Mouse (Mus musculus) cerebellum, adult 2 months (tissue): Measurements from ENCODE around the gene Igfbp5.

Source experiments
- CTCF ChIP-seq: fragments of 200-500 bp; IDR thresholded peaks from 2 replicates; pipeline ENCODE4 v1.5.1; 2011; ENCODE audit warnings: low read depth, mild to moderate bottlenecking, control low read depth, low read length, moderate library complexity, borderline replicate concordance; ENCODE audit not compliant: insufficient read depth
- POLR2A ChIP-seq: fragments of 200-500 bp; IDR thresholded peaks from 2 replicates; pipeline ENCODE4 v1.6.1; 2011; ENCODE audit warnings: low read length, control low read depth, borderline replicate concordance; ENCODE audit not compliant: insufficient read depth

DNA sequence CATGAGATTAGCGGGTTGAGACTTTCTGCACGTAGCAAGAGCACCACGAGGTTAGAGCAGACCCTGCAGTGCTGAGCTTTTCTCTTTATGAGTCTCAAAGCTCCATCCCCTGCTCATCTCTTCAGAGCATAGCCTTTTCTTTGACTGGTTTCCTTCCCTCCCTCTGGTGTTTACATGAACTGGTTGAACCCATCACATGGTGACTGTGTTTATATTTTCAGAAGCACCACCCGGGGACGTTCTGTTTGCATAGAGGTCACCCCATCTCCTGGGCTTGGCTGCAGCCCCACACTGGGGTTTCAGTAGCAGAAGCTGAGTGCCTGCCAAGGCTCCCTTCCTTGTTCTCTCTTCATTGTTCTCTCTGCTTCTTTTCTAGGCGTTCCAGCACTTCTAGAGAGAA lies 40.1 kb upstream of the Igfbp5 start:
- no peak for TF ChIP-seq CTCF
- no peak for TF ChIP-seq POLR2A
